Mouse (Mus musculus): ENCODE data around the gene Kin.
A peak's percentile ranks its signal among the peaks of the same experiment; 100 is the strongest.

The Kin gene

DNA sequence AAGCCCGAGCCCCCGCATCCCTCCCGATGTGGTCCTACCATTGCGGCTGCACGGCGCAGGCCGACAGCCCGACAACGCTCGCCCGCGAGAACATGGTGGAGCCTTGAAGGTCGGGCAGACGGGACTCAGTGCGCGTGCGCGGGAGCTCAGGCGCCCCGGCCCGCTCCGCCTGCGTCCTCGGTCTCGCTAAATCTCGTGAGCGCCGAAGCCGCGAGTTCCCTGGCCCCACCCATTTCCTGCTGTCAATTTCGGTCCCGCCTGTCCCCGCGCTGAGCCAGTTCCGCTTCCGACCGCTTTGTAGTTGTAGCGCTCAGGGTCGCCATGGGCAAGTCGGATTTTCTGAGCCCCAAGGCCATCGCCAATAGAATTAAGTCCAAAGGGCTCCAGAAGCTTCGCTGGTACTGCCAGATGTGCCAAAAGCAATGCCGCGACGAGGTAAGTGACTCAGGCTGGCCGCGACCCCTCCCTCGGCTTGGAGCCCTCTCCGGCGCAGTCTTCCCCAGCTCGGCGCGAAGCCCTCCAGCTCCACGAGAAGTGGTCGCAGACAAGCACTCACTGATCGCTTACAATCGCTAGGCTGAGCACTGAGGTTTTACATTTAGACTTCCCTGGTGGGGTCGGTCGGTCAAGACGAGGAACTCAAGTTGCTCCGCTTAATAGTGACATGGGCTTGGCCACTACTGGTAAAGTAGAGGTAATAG, at the start of gene Kin, which contains the start of gene Atp5c1:
Gene Kin (plus strand): TSS at position 284 of the 701 bp plus-strand sequence.
Gene Atp5c1 (minus strand): TSS at position 201 of the 701 bp plus-strand sequence.
- peak; percentile 94 to 95 for DNase-seq

DNA sequence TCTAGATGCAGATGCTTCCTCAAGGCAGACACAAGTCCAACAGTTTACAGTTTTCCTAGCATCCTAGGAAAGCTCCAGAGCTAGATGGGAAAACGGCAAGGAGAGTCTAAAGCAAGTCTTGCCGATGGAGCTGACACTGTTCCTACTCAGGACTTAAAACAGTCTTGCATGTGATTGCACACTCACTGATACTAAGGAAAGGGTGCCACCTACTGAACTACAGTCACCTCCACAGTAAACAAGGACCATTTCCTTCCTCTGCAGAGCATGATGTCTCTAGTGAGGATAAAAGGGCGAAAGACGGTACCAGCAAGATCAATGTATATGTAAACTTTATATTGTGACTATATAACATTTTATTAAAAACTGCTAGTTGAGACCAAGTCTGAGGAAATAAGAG, 46.7 kb upstream of the Kin start:
- no peak for DNase-seq

DNA sequence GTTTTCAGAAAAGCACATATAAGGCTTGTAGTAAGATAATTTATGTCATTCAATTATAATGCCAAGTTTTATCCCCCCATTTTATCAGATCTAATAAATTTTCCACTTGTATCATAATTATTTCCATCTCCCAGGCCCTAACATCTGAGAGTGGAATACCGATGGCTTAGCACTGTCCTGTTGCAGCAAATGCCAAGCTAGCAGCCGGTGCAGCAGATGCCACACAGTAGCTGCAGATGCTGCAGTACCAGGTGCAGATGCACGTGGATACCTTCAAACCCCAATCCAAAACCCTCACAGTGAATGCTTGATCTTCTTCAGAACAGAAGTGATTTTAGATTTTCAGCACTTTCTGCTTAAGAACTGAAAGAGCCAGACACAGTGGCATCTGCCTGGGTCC, 45.4 kb upstream of the Kin start:
- DNase-seq, result no peak

DNA sequence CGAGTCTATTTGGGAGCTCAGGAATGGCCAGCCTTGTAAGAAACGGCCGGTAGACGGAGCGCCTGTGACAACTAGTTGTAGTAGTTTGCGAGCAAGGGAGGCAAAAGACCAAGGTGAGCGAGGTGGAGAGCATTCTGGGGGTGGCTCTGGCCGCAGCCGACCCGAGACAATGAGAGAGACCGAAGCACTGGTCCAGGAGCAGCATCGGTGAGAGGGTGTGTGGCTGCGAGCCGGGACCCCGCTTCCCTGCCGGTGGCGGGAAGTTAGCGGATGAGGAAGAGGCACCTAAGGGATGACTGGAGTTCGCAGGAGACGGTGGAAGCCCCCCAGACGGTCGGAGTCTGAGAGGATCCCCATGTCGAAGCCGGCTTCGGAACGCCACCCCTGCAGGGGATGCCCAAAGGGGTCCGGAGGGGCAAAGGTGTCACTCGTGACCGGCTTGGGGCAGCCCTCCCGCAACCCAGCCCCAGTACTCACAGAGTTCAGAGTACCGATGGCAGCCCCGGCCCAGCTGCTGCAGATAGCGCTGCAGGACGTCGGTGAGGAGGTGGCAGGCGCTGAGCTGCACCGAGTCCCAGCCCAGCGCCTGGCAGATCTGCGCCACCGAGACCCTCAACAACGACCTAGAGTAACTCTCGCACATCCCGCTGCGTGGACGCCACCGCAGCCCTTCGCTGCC, 32.5 kb upstream of the Kin start:
- DNase-seq, result peak; percentile 28 to 30

DNA sequence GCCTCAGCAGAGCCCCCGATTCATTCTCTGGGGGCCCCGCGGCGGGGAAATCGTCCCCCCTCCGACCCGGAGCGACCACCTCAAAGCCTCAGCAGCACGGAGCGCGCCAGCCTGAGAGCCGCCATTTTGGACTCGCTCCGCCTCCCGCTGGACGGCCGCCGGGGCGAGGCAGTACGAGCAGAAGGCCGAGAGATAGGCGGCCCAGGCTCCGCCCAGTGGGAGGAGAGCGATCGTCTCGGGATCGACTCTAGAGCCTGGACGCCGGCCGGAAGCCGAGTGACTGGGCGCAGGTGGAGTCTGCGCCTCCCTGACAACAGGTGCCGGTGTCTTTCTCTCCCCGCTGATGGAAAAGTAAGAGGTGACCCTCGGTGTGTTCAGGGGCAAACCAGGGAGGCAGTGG, 31.9 kb upstream of the Kin start, which contains the start of gene Taf3:
Gene Taf3 (minus strand): TSS at position 136 of the 400 bp plus-strand sequence.
- peak; percentile 86 to 91 for DNase-seq

DNA sequence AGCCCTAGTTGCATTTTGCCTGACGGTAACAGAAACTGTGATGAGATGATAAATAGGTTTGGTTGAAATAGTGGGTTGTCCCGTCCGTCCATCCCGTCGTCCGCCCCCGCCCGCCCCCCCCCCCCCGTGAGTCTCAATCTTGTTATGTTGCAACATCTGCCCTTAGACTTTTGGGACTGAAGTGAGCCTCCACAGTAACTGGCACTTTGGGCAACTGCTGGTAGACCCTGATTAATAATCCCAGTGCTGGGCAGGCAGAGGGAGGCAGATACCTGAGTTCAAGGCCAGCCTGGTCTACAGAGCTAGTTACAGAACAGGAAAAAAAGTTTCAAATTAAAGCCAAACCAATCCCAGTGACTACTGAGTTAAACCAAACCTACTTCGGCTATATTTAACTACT, 30.9 kb upstream of the Kin start:
- DNase-seq, result no peak

DNA sequence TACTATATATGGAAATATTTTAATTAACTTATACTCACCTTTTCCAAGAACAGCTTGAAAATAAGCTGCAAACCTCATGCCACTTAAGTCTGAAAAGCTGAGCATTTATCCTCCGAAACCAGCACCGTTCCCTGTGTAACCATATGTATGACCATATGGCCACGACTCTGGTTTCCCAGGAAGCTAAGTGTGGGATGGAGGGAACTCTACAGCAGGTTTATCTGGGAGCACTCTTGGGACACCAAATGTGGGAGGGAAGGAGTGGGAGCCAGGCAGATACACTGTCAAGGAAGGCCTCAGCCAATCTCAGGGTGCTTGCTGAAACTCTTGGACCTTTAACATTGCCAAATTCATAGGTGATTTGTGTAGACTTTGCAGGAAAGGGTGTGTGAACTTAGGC, 29.5 kb upstream of the Kin start:
- no peak for DNase-seq

DNA sequence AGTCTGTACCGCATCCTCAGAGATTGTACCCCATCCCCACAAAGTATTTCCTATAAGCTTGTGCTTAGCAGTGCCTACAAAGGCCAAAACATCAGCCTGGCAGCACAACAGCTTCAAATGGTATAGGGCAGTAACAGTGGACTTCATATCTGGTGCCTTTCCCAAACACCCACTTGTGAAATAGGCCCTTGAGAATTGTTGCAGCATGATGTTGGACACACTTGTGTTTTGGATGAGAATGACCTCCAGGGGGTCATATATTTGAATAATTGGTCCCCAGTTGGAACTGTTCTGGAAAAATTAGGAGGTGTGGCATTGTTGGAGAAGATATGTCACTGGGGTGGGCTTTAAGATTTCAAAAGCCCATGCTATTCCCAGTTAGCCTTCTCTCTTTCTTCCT, 28.4 kb upstream of the Kin start:
- no peak for DNase-seq

DNA sequence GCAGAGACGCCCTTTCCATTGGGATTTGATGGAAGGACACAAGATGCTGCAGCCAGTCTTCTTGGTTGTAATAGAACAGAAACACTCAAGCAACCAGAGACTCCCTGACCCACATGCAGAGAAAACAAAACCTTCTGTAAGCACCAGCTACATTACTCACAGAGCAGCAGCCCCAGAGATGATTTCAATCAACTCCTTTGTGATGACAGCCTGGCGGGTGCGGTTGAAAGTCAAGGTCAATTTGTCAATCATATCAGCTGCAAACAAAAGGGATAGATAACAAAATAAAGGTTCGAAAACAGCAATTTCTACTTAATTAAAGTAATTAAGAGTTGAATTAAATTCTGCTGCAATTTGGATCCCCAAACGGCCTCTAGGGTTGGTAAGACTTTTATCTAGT, 21.6 kb upstream of the Kin start:
- DNase-seq, result no peak

DNA sequence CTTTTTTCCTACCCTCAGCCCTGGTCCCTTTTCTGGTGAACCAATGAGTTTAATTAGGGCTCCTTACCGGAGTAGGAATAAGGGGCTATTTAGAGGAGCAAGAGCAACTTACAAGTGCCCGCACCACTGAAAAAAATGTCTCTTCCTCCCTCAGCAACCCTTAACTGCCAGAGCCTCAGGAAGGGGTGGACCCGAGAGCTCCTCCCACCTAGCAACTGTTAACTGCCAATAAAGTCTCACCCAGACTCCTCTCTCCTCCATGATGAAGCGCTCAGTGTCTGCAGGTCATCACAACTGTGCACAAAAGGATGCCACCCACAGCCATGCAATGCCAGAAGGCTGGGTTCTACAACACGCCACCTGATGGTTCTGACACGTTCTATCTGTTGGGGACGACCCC, 8.6 kb upstream of the Kin start:
- no peak for DNase-seq

DNA sequence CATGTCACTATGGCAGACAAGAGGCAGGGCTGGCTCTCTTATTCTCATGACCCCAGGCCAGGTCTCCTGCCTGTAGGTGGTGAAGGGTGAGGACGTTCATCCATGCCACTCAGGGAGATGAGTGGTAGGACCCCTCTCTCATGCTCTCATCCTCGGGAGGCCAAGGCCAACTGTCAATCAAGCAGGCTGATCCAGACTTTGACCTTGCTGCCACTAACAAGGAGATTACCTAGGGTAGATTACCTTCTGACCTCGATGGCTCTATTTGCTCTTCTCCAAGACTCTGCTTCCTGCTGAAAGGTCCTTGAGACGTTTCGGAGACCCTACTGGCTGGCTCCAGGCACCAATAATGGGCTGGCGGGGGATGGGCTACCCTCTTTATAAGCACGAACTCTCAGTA, 5.9 kb upstream of the Kin start:
- no peak for DNase-seq

DNA sequence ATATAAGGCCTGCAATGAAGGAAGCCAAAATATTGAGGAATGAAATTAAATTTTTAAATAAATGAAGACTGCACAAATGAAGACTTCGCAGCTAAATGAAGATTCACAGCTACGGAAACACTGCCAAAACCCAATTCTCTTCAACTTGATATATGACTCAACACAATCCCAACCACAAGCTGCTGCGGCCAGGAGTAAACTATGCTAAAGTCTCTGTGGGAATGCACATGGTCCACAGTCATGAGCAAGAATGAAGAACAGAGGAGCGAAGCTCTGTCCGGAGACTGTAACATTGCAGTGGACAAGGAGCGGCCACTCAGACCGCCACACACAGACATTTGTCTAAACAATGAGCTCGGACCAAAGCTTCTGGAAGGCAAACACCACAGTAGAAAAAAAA, 3.7 kb upstream of the Kin start:
- DNase-seq, result no peak

DNA sequence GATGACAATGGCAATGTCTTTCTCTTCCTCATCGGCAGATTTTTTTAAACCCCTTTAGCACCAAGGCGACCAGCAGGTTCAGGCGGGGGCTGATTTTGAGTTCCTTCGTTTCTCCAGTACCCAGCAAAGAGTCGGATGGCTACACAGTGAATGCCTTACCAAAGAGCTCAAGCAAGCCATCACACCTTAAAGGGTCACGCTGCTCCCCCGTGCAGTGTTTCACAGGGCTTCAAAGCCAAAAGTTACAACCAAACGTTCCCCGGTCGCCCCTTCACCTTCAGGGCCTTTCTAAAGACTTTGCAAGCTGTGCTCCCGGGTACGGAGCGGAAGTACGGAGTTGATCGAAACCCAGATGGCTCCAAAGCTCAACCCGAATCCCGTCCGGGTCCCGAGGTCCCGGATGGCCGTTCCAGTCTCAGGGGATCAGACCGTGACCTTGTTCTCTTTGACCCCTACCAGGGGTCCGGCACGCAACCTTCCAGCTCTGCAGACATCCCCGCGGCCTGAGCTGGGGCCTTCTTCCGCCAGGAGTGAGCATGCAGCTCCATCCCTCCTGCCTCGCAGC, 566 bp upstream of the Kin start:
- DNase-seq, result no peak

DNA sequence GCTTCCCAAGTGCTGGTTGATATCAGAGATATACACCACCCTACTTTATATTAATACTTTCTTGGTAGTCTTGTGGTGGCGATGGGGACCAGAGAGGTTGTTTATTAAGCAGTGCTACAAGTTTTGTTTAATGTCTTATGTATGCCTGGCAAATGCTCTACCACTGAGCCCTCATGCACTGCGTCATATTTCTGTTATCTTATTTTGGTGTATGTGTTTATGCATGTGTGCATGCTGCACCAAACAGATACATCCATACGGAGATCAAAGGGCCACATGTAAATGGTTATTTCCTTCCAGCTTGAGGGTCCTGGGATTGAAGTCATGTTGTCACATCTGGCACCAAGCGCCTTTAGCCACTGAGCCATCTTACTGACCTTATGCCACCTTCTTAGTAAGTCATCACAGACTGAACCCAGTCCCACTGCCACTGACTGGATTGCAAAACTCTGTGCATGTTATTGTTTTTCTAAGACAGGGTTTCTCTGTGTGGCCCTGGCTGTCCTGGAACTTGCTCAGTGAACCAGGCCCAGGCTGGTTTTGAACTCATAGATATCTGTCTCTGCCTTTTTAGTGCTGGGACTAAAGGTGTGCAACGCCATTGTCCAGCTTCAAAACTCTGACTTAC, 1.2 kb downstream of the Kin start:
- no peak for DNase-seq

DNA sequence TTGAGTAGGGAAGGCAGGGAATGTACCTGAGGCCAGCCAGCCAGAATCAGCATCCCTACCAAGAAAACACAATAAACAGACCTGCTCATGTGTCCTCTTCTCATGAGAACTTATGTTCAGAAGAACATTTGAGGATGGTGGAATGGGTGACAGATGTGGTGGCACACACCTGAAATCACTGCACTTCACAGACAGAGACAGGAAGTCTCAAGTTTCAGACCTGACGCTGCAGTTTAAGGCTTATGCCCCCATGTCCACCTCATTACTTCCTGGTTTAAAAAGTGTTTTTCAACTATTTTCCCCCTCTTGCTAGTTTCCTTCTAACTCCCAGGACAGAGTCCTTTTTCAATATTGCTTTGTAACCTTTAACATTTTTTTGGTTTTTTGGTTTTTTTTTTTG, 2.3 kb downstream of the Kin start:
- no peak for DNase-seq

DNA sequence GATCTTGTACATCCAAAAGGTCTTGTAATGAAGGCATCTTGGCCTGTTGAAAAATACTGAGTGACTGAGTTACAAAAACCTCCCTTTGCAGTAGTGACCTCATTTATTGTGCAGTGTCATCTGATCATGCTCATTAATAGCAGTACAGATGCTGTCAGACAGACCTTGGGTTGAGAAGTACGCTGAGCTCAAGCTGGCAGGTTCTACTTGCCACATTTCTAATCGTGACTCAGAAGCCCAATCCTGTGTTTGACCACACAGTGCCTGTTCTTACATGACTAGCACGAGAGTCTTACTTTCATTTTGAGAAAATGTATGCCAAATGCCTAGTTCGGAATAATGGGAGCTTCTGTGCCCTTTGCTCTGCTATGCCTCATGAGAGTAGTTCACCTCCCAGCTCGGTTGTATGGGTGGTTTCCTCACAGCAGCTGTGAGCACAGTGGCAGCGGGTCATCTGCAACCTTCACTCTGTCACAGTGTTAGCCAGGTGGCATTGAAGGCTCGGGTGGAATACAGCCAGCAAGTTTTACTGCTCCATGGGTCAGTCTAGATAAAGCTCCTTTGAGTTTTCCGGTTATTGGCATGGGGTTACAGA, 7.0 kb downstream of the Kin start:
- no peak for DNase-seq

DNA sequence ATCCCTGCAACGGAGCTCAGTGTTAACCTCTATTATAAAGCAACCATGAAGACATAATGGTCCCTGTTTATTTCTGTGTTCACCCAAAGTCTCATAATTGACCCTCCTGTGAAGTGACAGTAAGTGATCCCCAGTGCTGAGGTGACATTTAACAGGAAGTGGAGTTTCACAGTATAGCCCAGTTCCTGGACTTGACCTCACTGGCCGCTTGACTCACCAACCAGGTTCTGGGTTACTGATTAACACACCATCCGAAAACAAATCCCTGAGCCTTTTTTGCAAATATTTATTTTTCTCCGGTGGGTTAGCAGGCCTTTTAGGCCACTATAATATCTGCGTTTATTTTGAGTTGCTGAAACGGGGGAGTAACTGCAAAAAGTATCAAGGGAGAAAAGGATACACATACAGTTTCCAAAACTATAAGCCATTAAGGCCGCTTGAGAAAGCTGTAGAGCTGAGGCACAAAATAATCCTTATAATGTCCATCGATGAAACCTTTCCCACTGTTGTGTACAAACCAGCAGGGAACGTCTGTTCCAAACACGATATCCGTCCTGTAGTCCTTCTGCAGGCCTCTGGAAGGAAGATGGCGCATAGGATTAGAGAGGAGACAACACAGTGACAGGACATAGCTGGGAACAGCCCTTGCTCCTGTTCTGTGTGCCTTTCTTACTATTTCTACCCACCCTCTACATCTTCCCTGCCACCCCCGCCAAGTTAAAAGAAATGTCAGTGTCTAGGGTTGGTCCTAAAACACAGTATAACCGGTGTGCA, 14.1 kb downstream of the Kin start:
- DNase-seq, result no peak

DNA sequence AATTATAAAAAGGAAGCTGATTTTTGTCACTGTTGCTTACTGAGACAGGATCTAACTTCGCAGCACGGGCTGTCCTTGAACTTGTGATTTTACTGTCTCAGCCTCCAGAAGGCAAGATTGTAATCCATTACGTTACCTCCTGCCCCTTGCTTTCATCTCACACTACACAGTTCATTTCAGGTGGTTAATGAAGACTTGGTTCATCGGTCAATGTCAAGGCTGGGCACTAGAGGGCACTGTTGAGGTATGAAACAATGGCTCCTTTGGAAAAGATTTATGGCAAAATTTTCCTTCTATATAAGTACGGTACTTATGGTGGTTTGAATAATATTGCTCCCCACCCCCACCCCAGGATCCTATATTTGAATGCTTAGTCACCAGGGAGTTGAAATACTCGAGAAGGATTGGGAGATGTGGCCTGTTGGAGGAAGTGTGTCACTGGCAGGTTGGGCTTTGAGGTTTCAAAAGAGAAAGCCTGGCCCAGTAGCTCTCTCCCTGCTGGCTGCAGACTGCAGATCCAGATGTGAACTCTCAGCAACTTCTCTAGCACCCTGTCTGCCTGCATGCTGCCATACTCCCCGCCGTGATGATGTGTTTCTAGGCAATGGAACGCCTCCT, 18.3 kb downstream of the Kin start:
- DNase-seq, result peak in 1 of 2 experiments; percentile 36

DNA sequence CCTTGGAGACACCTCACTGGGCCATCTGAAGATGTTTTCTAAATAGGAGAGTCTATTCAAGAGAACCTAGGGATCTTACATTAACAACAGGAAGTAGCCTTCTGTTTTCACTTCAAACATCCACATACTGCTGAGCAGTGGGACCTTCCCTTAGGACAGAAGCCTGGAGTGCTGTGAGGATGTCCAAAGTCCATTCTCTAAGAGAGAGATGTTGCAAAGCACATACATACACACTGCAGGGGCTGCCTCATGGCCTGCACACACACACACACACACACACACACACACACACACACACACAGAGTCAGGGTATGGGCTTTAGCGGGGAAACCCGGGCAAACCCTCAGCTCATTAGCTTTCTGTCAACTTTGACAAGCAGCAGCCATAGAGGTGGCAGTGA, 20.1 kb downstream of the Kin start:
- DNase-seq, result no peak

DNA sequence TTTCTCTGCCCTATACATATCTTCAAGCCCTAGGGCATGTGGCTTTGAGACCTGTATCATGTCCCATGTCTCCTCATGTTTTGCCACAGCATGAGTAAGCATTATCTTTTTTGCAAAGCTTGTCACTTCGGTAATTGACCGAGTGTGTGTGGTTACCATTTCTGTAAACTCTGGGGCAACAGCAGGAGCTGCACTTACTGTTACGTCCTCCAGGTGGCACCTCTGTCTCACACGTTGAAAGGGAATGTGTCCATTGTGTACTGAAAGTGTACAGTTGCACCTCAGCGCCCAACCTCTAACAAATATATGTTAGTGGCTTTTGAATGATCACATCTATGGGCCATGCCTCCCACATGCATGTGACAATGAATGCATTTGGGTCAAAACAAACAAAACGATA, 20.8 kb downstream of the Kin start:
- DNase-seq, result peak in 1 of 2 experiments; percentile 41

DNA sequence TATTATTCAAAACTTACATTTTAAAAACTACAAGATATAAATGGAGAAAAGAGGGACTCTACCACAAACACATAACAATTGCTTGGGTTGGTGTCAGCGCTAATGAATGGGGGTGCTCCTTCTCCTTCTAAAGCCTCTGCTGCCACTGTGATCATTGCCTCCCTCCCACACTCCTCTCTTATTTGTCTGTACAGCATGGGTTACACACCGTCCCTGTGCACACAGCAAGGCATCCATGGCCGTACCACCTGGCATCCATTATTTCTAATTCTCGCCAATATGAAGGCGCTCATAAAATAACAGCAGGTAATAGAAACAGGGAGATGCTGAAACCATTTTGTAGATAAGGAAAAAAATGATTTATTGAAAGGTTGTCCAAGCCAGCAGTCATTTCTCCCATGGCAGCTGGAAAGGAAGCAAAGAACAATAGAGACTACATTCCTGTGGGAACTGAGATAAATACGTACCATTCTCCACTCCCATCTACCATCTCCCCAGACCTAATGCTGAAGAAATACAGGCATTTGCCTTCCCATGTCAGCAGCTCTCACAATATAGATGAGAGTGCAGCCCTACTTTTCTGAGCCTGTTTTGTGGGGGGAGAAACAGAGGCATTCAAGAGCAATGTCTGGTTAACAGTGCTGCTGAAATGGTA, 28.3 kb downstream of the Kin start:
- DNase-seq, result no peak

DNA sequence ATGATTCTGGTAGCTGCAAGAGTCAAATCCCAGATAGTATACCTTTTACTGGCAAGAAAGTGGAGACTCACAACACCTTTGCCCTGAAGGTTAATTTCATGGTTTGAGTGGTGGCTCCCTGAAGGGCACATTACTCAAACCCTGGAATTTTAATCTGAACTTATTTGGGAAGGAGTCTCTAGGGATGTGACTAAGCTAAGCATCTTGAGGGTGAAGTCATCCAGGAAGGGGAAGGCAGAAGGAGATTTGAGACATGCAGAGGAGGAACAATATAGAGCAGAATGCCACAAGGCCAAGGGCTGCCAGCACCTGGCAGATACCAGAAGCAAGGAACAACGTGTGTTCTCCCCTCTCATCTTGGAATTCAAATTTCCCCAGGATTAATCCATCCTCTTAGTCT, 38.4 kb downstream of the Kin start:
- no peak for DNase-seq

All from spleen, adult 18-20 months (tissue).